Mouse (Mus musculus): ENCODE results near the gene Traf6. TPM values are rescaled to one million over a fixed set of nuclear protein-coding genes. Genes with fewer than 3 reads are reported as not detected.

Traf6 gene
- 35.3 TPM for polyA plus RNA-seq (2017; shearing (Covaris generic))

DNA sequence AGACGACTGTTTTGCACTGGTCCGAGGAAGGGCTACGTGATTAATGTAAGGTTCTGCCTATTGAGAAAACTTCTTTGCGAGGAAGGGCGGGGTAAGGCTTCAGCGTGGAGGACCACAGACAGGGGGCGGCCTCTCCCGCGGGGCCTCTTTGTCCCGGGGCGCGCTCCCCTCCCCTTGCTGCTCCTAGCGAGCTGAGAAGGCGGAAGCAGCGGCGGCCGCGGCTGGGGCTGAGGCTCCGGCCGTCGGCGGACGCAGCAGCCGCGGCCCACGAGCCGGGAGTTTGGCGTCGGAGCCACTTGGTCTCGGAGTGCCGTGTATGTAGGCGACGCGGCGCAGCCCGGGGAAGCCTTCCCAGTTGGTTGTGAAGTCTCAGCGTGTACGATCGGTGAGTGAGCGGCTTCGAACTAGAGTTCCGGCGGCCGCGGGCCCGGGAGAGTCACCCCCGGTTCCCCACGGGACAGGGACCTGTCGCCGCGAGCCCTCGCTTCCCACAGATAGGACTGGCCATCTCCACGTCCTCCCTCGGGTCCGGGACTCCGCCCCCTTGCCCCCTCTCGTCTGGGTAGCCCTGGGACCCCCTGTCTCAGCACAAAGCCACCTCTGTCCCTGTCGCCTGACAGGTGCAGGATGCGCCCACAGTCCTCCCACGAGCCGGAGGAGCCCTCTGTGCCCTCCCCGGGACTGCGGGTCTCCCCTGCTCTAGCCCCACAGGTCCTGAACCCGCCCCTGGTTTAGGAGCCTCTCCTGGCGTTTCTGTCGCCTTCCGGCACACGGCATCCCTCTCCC is at the start of gene Traf6:
Gene Traf6 (plus strand): TSS at position 194 of the 786 bp plus-strand sequence.

DNA sequence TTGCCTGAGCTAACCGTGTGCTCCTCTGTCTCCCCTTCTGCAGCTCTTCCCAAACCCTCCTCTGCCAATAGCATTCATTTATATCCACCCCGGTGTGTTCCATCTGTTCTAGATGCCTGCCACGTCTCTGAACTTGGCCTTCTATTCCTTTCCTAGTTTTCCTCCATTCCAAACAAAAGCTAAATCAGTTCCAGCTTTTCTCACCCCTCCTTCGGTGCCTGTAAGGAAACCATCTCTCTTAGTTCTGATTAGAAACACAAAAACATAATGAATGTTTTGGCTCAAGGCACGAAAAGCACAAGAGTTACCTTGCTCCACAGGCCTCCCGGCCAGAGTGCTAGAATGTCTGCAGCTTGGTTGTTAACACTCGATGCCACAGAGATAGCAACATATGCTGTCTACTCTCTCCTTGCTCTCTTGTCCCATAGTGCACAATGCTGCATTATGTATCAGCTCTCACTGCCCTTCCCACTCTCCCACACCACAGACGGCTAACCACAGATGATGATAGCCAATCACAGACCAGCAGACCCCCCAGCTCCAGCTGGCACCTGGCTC is 29.0 kb upstream of the Traf6 start, which contains the start of the genes Rag1 and B230118H07Rik:
Gene Rag1 (minus strand): TSS at position 388 of the 558 bp plus-strand sequence.
Gene B230118H07Rik (minus strand): TSS at position 419 of the 558 bp plus-strand sequence.

Other genes starting within 250 kb of the Traf6 start
- not detected for gene Rag2, start 53.7 kb upstream of the Traf6 start, polyA plus RNA-seq (2017; shearing (Covaris generic))
- not detected for gene Rag1, start 28.9 kb upstream of the Traf6 start, polyA plus RNA-seq (2017; shearing (Covaris generic))
- gene B230118H07Rik, start 28.9 kb upstream of the Traf6 start, polyA plus RNA-seq (2017; shearing (Covaris generic)), result 3.4 TPM
- 3.2 TPM for gene Prr5l, start 204.6 kb downstream of the Traf6 start, polyA plus RNA-seq (2017; shearing (Covaris generic))
- 28.7 TPM for gene Commd9, start 207.8 kb downstream of the Traf6 start, polyA plus RNA-seq (2017; shearing (Covaris generic))